Mouse (Mus musculus): ENCODE data around the gene Cic. TPM values are rescaled to one million over a fixed set of nuclear protein-coding genes. Genes with fewer than 3 reads are reported as not detected.
"Not testable (repeated sequence)": the region's sequence is repeated elsewhere in the genome, so short reads cannot be mapped to it uniquely, and the experiment has no call there.

Cic gene
- total RNA-seq, 2 experiments from 2014 or later: 107 to 113 TPM

GRCm38 (mm10) chr7:25241062-25241461, 26.4 kb upstream of the Cic start:
- DNase-seq (ENCODE audit: low spot score in 2 of 2): peak in 1 of 2 experiments; percentile 46

DNA sequence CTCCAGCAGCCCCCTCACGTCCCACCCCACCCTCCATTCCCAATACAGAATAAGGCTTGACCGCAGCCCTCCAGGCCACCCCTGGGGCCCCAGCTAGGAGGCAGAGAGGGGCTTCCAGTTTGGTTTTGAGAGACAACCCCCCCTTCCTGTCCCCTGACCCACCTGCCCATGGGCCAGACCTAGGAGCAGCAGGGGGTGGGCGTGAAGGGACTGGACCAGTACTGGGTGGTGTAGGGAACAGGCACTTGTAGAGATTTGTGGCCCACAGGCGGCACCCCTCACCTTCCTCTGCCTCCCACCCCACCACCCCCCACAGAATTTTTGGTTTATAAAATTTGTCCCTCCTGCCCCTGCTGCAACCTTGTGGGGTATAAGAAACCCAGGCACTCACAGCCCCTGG, 24.1 kb upstream of the Cic start:
- DNase-seq (ENCODE audit: low spot score in 2 of 2): no peak

DNA sequence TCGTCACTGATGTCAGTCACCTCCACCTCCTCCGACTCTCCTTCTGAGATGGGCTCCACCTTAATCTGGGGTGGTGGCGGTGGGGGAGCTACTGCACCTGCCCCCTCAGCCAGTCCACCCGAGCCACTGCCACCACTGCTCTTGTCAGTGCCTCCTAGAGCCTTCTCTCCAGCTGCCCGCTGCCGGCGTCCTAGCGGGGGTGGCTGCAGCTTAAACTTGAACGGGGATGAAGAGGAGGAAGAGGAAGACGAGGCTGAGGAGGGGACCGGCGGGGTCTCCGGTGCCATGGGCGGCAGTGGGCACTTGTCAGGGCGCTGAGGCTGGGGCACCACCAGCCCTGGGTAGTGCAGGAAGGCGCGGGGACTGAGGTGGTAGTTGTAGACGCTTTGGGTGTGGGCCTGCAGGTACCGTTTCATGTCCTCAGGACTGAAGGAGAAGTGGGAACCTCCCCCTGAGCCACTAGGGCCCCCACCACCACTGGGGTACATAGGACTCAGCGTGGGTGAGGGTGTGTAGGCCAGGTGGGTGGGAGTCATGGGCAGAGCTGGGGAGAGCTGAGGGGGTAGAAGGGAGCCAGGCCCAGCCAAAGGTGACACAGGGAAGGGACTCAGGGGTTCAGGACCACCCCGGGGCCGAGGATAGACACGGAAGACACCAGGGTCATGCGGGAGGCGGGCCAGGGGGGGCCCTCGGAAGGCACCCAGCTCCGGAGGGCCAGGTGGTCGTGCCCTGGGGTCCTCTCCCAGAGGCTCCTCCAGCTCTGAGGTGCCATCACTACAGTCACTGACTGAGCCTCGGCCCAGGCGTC, 22.7 kb upstream of the Cic start:
- no peak for DNase-seq (ENCODE audit: low spot score in 2 of 2)

- peak in 1 of 2 experiments; percentile 59 for DNase-seq (ENCODE audit: low spot score in 2 of 2)
Observed at GRCm38 (mm10) chr7:25246079-25246758, 21.3 kb upstream of the Cic start.

GRCm38 (mm10) chr7:25246759-25247137, 20.8 kb upstream of the Cic start:
- DNase-seq (ENCODE audit: low spot score in 2 of 2): no peak

DNA sequence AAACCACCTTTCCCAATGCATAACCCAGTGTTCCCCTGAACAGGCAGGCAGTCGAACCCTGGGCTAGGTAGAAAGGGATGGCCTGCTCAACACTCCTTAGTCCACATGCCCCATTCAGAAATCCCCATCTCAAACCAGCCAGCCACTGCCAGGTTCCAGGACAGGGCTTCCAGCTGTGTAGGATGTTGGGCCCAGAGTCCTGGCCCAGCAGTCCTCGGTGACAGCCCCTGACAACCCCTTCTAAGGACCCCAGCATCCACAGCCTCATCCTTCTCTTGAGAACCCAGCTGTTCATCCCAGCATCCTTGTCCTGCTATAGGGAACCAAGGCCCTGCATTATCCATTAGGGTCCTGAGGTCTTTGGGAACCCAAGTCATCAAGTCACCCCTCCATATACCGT, 20.0 kb upstream of the Cic start:
- DNase-seq (ENCODE audit: low spot score in 2 of 2): no peak

GRCm38 (mm10) chr7:25248018-25248647, 19.4 kb upstream of the Cic start:
- peak; percentile 29 to 47 for DNase-seq (ENCODE audit: low spot score in 2 of 2)

DNA sequence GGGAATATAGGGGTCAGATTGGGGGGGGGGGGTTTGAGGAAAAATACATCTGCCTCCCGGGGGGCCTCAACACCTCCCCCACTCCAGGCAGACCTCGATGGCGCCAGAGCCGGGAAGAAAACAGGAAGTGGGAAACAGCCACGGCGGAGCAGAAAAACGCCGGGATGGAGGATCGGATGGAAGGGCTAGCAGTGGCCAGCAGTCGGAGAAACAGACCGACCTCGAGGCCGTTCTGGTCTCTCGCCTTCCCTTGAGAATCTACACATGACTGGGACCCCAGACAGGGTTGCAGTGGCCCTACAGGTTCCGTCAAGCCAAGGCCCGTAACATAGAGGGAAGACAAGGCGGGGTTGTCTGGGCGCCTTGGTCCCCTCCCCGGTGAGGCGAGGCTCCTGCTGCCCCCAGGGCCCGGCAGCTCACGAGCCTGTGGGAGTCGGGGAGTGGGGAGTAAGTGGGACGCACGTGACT, 18.6 kb upstream of the Cic start:
- DNase-seq (ENCODE audit: low spot score in 2 of 2): peak in 1 of 2 experiments; percentile 44

- DNase-seq (ENCODE audit: low spot score in 2 of 2): peak; percentile 81 to 83
Observed at GRCm38 (mm10) chr7:25249314-25250140, 18.0 kb upstream of the Cic start.

- peak; percentile 96 to 98 for DNase-seq (ENCODE audit: low spot score in 2 of 2)
Observed at GRCm38 (mm10) chr7:25250141-25250972, 17.1 kb upstream of the Cic start, which contains the start of gene Erf. Gene Erf (minus strand): TSS chr7:25250761.

- peak; percentile 51 to 76 for DNase-seq (ENCODE audit: low spot score in 2 of 2)
Observed at GRCm38 (mm10) chr7:25251071-25251791, 16.3 kb upstream of the Cic start.

- DNase-seq (ENCODE audit: low spot score in 2 of 2): no peak
Observed at GRCm38 (mm10) chr7:25251822-25252221, 15.7 kb upstream of the Cic start.

DNA sequence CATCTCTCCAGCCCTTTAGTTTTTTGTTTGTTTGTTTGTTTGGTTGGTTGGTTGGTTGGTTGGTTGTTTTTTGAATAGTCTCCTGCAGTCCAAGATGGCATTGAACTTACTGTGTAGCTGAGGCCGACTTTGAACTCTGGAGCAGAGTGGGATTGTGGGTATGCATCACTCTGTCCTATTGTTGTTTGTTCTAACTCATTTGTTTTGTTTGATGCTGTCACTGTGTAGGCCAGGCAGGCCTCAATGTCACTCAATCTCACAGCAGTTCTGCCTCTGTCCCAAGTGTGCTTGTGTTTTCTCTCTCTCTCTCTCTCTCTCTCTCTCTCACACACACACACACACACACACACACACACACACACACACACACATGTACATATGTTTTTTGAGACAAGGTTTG, 5.6 kb upstream of the Cic start:
- no peak for DNase-seq (ENCODE audit: low spot score in 2 of 2)

- no peak for DNase-seq (ENCODE audit: low spot score in 2 of 2)
Observed at GRCm38 (mm10) chr7:25263968-25264870, 3.3 kb upstream of the Cic start.

- DNase-seq (ENCODE audit: low spot score in 2 of 2): not testable (repeated sequence)
Observed at GRCm38 (mm10) chr7:25265743-25266142, 1.8 kb upstream of the Cic start.

DNA sequence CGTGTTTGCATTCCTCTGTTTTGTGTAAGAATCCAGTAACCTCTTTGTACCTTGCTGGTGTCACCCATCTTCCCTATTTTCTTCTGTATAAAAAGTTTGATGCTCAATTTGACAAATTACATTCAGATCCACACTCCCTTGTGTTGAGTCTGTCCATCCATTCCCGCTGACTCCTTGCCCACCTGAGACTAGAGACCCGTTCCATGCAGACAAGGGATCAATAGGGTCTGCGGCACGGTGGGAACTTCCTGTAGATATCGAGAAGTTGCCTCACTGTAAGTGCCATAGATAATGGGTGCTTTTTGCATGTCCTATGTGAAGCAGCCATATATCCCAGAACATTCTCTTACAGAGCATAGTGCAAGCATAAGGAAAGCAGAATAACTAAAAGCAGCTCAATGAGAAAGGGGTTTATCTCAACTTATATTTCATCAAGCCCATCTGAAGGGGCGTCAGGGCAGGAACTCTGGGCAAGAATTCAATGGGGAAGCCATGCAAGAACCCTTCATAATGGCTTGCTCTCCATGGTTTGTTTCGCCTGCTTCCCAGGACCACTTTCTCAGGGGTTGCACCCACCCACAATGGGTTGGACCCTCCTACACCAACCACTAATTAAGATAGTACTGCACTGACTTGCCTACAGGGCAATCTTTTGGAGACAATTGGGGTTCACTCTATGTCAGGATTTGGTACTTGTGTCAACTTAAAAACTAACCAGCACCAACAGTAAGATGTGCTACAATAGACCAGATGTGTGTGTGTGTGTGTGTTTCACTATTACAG, 1.1 kb upstream of the Cic start:
- no peak for DNase-seq (ENCODE audit: low spot score in 2 of 2)

DNA sequence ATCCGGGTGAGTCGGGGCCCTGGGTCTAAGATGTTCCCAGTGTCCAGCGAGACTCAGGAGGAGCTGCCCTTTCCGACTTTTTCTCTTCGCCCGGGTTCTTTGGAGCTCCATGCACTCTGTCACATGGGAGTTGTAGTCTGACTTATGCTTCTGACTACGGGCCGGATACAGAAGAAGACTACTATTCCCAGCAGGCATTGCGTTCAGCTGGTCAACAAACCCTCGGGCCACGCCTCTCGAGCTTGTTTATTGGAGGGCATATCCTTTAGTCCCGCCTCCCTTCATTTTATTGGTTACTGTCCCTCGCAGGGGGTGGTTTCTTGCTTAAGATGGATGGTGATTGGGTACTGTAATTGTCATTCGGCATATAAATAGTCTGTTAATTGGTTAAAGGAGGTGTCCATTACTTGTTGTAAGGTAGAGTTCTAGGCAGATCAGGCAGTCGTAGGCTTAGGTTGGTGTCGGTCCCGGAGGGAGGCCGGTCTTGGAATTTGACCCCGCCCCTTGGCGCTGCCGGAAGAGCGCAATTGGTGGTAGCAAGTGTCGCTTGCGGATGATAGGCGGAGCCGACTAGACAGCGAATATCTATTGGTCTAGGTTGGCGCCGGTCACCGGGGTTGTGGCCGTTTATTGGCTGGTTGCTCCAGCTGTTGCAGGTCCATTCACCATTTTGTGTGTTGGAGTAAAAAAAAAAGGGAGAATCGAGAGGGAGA, 403 bp downstream of the Cic start:
- peak; percentile 96 to 99 for DNase-seq (ENCODE audit: low spot score in 2 of 2)
